Mouse (Mus musculus): ENCODE results near the gene Ccar1. TPM values are rescaled to one million over a fixed set of nuclear protein-coding genes. Genes with fewer than 3 reads are reported as not detected.
"Not testable (repeated sequence)": the region's sequence is repeated elsewhere in the genome, so short reads cannot be mapped to it uniquely, and the experiment has no call there.

Ccar1 gene
- polyA plus RNA-seq, 1 experiment = 94.1 TPM

DNA sequence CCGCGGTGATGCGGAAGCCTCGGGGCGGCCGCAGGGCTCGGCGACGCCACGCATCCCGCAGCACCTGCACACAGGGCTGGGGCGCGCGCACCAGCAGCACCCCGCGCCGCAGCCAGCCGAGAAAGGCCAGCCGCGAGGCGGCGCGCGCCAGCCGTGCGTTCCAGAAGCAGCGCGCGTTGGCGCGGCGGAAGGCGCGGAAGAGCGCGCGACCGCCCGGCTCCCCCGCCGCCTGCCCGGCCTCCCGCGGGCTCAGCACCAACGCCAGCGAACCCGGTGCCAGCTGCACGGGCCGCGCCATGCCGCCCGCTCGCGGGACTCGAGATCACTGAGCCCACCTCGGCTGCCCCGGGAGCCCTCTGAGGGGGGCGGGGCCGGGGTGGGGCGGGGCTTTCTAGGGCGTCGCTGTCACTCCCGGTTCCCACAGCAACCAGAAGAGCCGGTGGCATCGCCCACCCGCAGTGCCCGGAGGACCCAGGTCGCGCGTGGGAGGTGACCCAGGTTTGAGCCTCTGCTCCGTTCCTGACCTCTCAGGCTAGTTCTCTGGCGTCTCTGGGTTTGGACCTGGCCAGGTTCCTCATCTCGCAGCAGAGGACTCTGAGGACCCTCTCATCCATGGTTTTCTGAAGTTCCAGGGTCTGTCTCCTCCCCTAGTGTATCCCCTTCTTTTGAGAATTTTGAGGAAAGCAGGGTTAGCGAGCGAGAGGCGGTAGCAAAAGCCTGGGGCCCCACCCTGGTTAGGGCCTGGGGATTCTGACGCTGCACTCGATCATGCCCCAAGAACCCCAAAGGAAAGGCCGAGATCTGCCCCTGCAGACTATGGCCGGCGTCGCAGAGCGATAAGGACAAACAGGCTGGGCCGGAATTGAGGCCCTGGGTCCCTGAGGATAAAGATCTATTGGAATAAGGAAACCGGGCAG is 66.1 kb downstream of the Ccar1 start, which contains the start of gene Stox1:
Gene Stox1 (minus strand): TSS at position 358 of the 917 bp plus-strand sequence.
- Histone ChIP-seq H3K27me3 (ENCODE audit: control insufficient read depth, insufficient read depth, low read length) (no peaks in the 10 kb centered on the region), H3K4me1 (ENCODE audit: control insufficient read depth, insufficient read depth, low read length) (peaks cover 16% of the 10 kb centered on the region), H3K36me3 (ENCODE audit: control insufficient read depth, insufficient read depth, low read length) (no peaks in the 10 kb centered on the region), H3K27ac (ENCODE audit: control insufficient read depth, insufficient read depth, low read depth, low read length) (peak within 1 kb of the TSS; percentile 8; the same call in 1 of the 2 replicates), H3K4me3 (ENCODE audit: control insufficient read depth, low read depth, low read length) (peak within 1 kb of the TSS; percentile 89)
- TF ChIP-seq POLR2A (IDR thresholded peaks at IDR 0.05; ENCODE audit: control insufficient read depth, low read depth, low read length) (no peak), CTCF (IDR thresholded peaks at IDR 0.05; ENCODE audit: control insufficient read depth, insufficient read depth, insufficient replicate concordance, low read depth, low read length) (no peak)

- peaks cover 16% of the 10 kb centered on the region for H3K4me1 ChIP-seq (ENCODE audit: control insufficient read depth, insufficient read depth, low read length)
- H3K4me3 ChIP-seq (ENCODE audit: control insufficient read depth, low read depth, low read length) = no peak overlapping the region
- no peak for TF ChIP-seq CTCF (IDR thresholded peaks at IDR 0.05; ENCODE audit: control insufficient read depth, insufficient read depth, insufficient replicate concordance, low read depth, low read length)
- TF ChIP-seq POLR2A (IDR thresholded peaks at IDR 0.05; ENCODE audit: control insufficient read depth, low read depth, low read length) = no peak
- no peaks in the 10 kb centered on the region for H3K36me3 ChIP-seq (ENCODE audit: control insufficient read depth, insufficient read depth, low read length)
- no peaks in the 10 kb centered on the region for H3K27me3 ChIP-seq (ENCODE audit: control insufficient read depth, insufficient read depth, low read length)
- H3K27ac ChIP-seq (ENCODE audit: control insufficient read depth, insufficient read depth, low read depth, low read length) = no peak overlapping the region
Observed at GRCm38 (mm10) chr10:62724936-62725335, 67.2 kb downstream of the Ccar1 start.

GRCm38 (mm10) chr10:62722701-62723100 is 69.4 kb downstream of the Ccar1 start:
- Histone ChIP-seq H3K4me1 (ENCODE audit: control insufficient read depth, insufficient read depth, low read length) (peaks cover 12% of the 10 kb centered on the region), H3K36me3 (ENCODE audit: control insufficient read depth, insufficient read depth, low read length) (no peaks in the 10 kb centered on the region), H3K27ac (ENCODE audit: control insufficient read depth, insufficient read depth, low read depth, low read length) (no peak overlapping the region), H3K27me3 (ENCODE audit: control insufficient read depth, insufficient read depth, low read length) (no peaks in the 10 kb centered on the region), H3K4me3 (ENCODE audit: control insufficient read depth, low read depth, low read length) (no peak overlapping the region)
- TF ChIP-seq CTCF (IDR thresholded peaks at IDR 0.05; ENCODE audit: control insufficient read depth, insufficient read depth, insufficient replicate concordance, low read depth, low read length) (no peak), POLR2A (IDR thresholded peaks at IDR 0.05; ENCODE audit: control insufficient read depth, low read depth, low read length) (no peak)

- not testable (repeated sequence) for H3K27ac ChIP-seq (ENCODE audit: control insufficient read depth, insufficient read depth, low read depth, low read length); H3K4me1 ChIP-seq (ENCODE audit: control insufficient read depth, insufficient read depth, low read length); H3K4me3 ChIP-seq (ENCODE audit: control insufficient read depth, low read depth, low read length); H3K36me3 ChIP-seq (ENCODE audit: control insufficient read depth, insufficient read depth, low read length); H3K27me3 ChIP-seq (ENCODE audit: control insufficient read depth, insufficient read depth, low read length)
Observed at GRCm38 (mm10) chr10:62720574-62720973, 71.5 kb downstream of the Ccar1 start.

- Histone ChIP-seq H3K4me1 (ENCODE audit: control insufficient read depth, insufficient read depth, low read length) (no peaks in the 10 kb centered on the region), H3K27ac (ENCODE audit: control insufficient read depth, insufficient read depth, low read depth, low read length) (no peak overlapping the region), H3K27me3 (ENCODE audit: control insufficient read depth, insufficient read depth, low read length) (no peaks in the 10 kb centered on the region), H3K36me3 (ENCODE audit: control insufficient read depth, insufficient read depth, low read length) (no peaks in the 10 kb centered on the region), H3K4me3 (ENCODE audit: control insufficient read depth, low read depth, low read length) (no peak overlapping the region)
- no peak for TF ChIP-seq CTCF (IDR thresholded peaks at IDR 0.05; ENCODE audit: control insufficient read depth, insufficient read depth, insufficient replicate concordance, low read depth, low read length)
- no peak for TF ChIP-seq POLR2A (IDR thresholded peaks at IDR 0.05; ENCODE audit: control insufficient read depth, low read depth, low read length)
Observed at GRCm38 (mm10) chr10:62713457-62713856, 78.6 kb downstream of the Ccar1 start.

- H3K4me1 ChIP-seq (ENCODE audit: control insufficient read depth, insufficient read depth, low read length) = no peaks in the 10 kb centered on the region
- TF ChIP-seq CTCF (IDR thresholded peaks at IDR 0.05; ENCODE audit: control insufficient read depth, insufficient read depth, insufficient replicate concordance, low read depth, low read length) (no peak), POLR2A (IDR thresholded peaks at IDR 0.05; ENCODE audit: control insufficient read depth, low read depth, low read length) (no peak)
- H3K27me3 ChIP-seq (ENCODE audit: control insufficient read depth, insufficient read depth, low read length) = no peaks in the 10 kb centered on the region
- no peak overlapping the region for H3K27ac ChIP-seq (ENCODE audit: control insufficient read depth, insufficient read depth, low read depth, low read length)
- H3K36me3 ChIP-seq (ENCODE audit: control insufficient read depth, insufficient read depth, low read length) = no peaks in the 10 kb centered on the region
- H3K4me3 ChIP-seq (ENCODE audit: control insufficient read depth, low read depth, low read length) = no peak overlapping the region
Observed at GRCm38 (mm10) chr10:62703579-62703978, 88.5 kb downstream of the Ccar1 start.

DNA sequence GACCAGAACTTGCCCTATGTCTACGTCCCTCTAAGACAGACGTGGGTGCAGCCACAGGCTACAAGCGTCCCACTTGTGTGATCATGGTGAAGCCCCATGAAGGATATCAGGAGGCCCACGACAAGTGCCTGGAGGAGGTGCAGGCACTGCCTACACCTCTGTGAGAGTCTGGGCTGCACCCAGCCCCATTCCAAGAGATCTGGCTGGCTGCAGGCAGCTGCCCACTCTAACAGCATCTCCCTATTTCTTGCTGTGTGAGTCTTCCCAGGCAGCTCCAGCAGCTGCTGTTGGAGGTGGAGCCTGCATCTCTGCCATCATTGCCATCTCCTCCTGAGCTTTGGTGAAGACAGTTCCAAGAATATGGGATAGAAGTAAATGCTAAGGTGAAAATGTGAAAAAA is 89.7 kb downstream of the Ccar1 start:
- H3K4me3 ChIP-seq (ENCODE audit: control insufficient read depth, low read depth, low read length) = no peak overlapping the region
- TF ChIP-seq POLR2A (IDR thresholded peaks at IDR 0.05; ENCODE audit: control insufficient read depth, low read depth, low read length) (no peak), CTCF (IDR thresholded peaks at IDR 0.05; ENCODE audit: control insufficient read depth, insufficient read depth, insufficient replicate concordance, low read depth, low read length) (no peak)
- no peak overlapping the region for H3K27ac ChIP-seq (ENCODE audit: control insufficient read depth, insufficient read depth, low read depth, low read length)
- H3K27me3 ChIP-seq (ENCODE audit: control insufficient read depth, insufficient read depth, low read length) = no peaks in the 10 kb centered on the region
- no peaks in the 10 kb centered on the region for H3K4me1 ChIP-seq (ENCODE audit: control insufficient read depth, insufficient read depth, low read length)
- H3K36me3 ChIP-seq (ENCODE audit: control insufficient read depth, insufficient read depth, low read length) = no peaks in the 10 kb centered on the region

Other genes with a start within 250 kb of the Ccar1 start
- gene Kif1bp, start 213.8 kb downstream of the Ccar1 start, polyA plus RNA-seq (2012; rRNA removed) = 41.7 and 47.4 TPM in 2 replicates
- 15.7 and 18.1 TPM in 2 replicates for gene Ddx21, start 190.0 kb downstream of the Ccar1 start, polyA plus RNA-seq (2012; rRNA removed)
- 17.8 and 21.0 TPM in 2 replicates for gene Ddx50, start 141.1 kb downstream of the Ccar1 start, polyA plus RNA-seq (2012; rRNA removed)
- 0.31 and 0.83 TPM in 2 replicates for gene Stox1, start 66.2 kb downstream of the Ccar1 start, polyA plus RNA-seq (2012; rRNA removed)
- 0.10 and 0.11 TPM in 2 replicates for gene Tet1, start 116.7 kb upstream of the Ccar1 start, polyA plus RNA-seq (2012; rRNA removed)
- gene Slc25a16, start 128.3 kb upstream of the Ccar1 start, polyA plus RNA-seq (2012; rRNA removed) = 4.6 and 4.7 TPM in 2 replicates
- 3.6 and 3.7 TPM in 2 replicates for gene Dna2, start 154.7 kb upstream of the Ccar1 start, polyA plus RNA-seq (2012; rRNA removed)
- gene Rufy2, start 187.9 kb upstream of the Ccar1 start, polyA plus RNA-seq (2012; rRNA removed) = 0.77 and 1.2 TPM in 2 replicates
- gene Hnrnph3, start 231.9 kb upstream of the Ccar1 start, polyA plus RNA-seq (2012; rRNA removed) = 56.4 and 83.8 TPM in 2 replicates
- 4.0 and 6.0 TPM in 2 replicates for gene Pbld2, start 232.0 kb upstream of the Ccar1 start, polyA plus RNA-seq (2012; rRNA removed)